Mouse (Mus musculus): ENCODE measurements around the gene Hnf4a. TPM values are rescaled to one million over a fixed set of nuclear protein-coding genes. Genes with fewer than 3 reads are reported as not detected.

Gene Hnf4a
- polyA plus RNA-seq, 1 experiment from 2014 or later, result 0.04 TPM

DNA sequence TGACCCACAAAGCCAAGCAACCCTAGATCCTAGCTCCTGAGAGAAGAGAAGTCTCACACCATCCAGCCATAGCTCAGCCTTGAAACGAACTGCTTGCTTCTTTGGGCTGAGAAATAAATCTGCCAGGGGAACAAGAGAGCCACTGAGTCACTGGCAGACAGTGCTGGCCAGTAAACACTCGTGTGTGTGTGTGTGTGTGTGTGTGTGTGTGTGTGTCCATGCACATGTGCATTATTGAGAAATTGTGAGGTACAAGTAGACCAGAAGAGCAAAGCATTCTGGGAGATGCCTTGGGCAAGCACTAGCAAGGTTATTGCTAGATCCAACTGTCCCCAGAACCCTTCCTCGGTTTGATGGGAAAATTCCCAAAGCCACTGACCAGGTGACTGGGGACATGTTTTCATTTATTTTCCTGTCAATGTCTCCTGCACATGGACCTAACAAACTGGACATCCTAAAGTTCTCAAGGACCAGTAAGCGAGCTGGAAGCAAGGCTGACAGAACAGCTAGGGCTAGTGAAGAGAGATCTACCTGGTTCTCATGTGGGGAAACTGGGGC, 47.9 kb downstream of the Hnf4a start:
- Histone ChIP-seq H3K4me1 (peaks cover 5% of the 10 kb centered on the region), H3K4me2 (no peak overlapping the region), H3K4me3 (replicated peaks) (no peak overlapping the region), H3K9me3 (replicated peaks) (no peaks in the 10 kb centered on the region), H3K27me3 (replicated peaks) (no peaks in the 10 kb centered on the region), H3K27ac (replicated peaks) (no peak overlapping the region), H3K36me3 (no peaks in the 10 kb centered on the region), H3K9ac (replicated peaks) (no peak overlapping the region)
- 70% methylated on average over 4 of the region's 4 CpGs for WGBS
- no peak for ATAC-seq (ENCODE audit: low FRiP score)

DNA sequence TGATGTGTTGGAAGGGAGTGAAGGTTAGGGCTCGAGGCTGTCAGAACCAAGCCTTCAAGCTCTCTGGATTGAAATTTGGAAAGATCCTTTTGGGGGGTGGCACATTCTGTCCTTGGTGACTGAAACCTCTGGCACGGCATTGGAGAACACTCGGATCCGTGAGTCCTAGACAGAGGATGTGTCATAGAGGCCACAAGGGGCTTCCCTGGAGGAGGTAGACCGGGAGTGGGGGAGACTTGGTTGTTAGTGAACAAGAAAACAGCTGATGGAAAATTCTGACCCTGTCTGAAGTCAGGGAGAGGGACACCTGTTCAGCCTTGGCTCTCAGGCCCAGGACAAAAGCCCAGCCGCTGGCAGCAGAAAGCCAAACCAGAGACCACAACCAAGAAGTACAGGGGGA, 48.4 kb downstream of the Hnf4a start:
- no peaks in the 10 kb centered on the region for H3K9me3 ChIP-seq (replicated peaks)
- 80% methylated on average over 6 of the region's 6 CpGs for whole genome bisulfite sequencing
- no peak for ATAC-seq (ENCODE audit: low FRiP score)
- H3K4me2 ChIP-seq, result no peak overlapping the region
- H3K27me3 ChIP-seq (replicated peaks), result no peaks in the 10 kb centered on the region
- H3K27ac ChIP-seq (replicated peaks), result no peak overlapping the region
- peaks cover 1% of the 10 kb centered on the region for H3K4me1 ChIP-seq
- no peak overlapping the region for H3K9ac ChIP-seq (replicated peaks)
- no peaks in the 10 kb centered on the region for H3K36me3 ChIP-seq
- no peak overlapping the region for H3K4me3 ChIP-seq (replicated peaks)

DNA sequence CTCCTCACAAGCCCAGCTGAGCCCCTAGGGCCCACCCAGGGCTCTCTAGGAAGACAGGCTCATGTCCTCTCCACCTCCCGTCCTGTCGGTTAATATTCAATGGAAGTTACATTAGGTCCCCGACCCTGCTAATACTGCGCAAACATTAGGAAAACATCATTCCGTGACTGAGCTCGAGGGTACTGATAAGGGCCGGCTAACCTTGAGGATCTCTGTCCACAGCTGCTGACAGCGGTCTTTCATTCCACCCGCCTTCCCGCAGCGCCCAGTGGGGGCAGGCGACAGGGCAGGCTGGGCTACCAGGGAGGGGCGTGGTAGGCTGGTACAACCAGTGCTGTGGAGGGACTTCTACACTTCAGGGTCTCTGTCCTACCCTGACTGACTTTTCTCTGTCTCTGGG, 48.8 kb downstream of the Hnf4a start:
- H3K36me3 ChIP-seq, result no peaks in the 10 kb centered on the region
- no peaks in the 10 kb centered on the region for H3K27me3 ChIP-seq (replicated peaks)
- peaks cover under 1% of the 10 kb centered on the region for H3K4me1 ChIP-seq
- 82% methylated on average over 13 of the region's 13 CpGs for WGBS
- no peak for ATAC-seq (ENCODE audit: low FRiP score)
- no peaks in the 10 kb centered on the region for H3K9me3 ChIP-seq (replicated peaks)
- no peak overlapping the region for H3K4me2 ChIP-seq
- H3K27ac ChIP-seq (replicated peaks), result no peak overlapping the region
- H3K4me3 ChIP-seq (replicated peaks), result no peak overlapping the region
- H3K9ac ChIP-seq (replicated peaks), result no peak overlapping the region

DNA sequence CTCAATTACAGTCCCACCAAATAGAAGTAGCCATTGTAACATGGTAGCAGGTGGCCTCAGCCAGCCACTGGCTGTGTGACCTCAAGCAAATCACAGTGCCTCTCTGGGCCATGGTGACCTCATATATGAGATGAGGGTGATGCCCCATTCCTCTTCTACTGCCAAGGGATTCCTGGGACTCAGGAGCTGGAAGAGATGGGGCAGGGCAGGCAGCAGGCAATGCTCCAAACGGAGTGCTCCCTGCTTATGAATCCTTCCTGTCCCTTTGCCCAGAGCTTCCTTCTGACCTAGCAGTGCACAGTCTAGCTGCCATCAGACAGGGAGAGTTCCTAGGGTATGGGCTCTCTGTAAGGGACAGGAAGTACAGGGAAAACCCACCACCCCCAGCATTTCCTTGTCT, 51.9 kb downstream of the Hnf4a start:
- WGBS, result 80% methylated on average over 1 of the region's 1 CpGs
- no peak overlapping the region for H3K9ac ChIP-seq (replicated peaks)
- no peaks in the 10 kb centered on the region for H3K9me3 ChIP-seq (replicated peaks)
- ATAC-seq (ENCODE audit: low FRiP score), result no peak
- no peak overlapping the region for H3K4me3 ChIP-seq (replicated peaks)
- H3K4me1 ChIP-seq, result peaks cover 16% of the 10 kb centered on the region
- H3K4me2 ChIP-seq, result no peak overlapping the region
- H3K27ac ChIP-seq (replicated peaks), result no peak overlapping the region
- H3K36me3 ChIP-seq, result no peaks in the 10 kb centered on the region
- H3K27me3 ChIP-seq (replicated peaks), result no peaks in the 10 kb centered on the region

DNA sequence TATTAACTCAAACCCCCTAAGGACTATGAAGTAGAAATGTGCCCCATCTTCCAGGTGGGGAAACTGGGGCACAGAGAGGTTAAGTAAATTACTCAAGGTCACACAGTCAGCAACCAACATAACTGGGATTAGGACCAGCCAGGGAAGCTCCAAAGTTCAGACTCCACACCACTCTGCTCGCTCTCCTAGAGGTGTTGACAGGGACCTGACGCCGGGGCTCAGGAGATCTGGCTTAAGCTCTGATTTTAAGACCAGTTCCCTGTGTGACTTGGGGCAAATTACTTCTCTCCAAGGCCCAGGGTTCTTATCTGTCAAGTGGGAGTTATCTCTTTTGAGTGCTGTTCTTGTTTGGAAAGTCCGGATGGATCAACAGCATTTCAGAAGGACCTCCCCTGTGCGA, 52.6 kb downstream of the Hnf4a start:
- H3K4me3 ChIP-seq (replicated peaks), result no peak overlapping the region
- no peak overlapping the region for H3K4me2 ChIP-seq
- no peak for ATAC-seq (ENCODE audit: low FRiP score)
- H3K9ac ChIP-seq (replicated peaks), result no peak overlapping the region
- 89% methylated on average over 5 of the region's 5 CpGs for WGBS
- no peak overlapping the region for H3K27ac ChIP-seq (replicated peaks)
- H3K36me3 ChIP-seq, result no peaks in the 10 kb centered on the region
- H3K9me3 ChIP-seq (replicated peaks), result no peaks in the 10 kb centered on the region
- peaks cover 16% of the 10 kb centered on the region for H3K4me1 ChIP-seq
- H3K27me3 ChIP-seq (replicated peaks), result no peaks in the 10 kb centered on the region

DNA sequence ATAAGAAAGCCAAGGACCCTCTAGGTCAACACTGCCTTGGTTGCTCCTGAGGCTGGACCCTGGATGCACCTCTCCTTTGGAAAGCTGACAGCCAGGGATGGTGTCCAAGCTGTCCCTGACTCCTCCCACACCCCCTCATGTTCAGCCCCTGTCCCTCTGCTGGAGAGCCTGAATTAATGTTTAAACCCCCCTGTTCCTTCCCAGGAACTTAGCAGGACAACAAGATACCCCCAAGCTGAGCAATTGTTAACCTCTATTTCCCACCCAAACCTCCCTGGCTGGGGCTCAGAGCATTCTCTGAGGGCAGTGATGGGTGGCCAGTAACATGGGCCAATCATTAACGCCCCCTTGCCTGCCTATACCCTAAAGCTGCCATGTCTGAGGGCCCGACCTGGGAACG, 53.6 kb downstream of the Hnf4a start:
- Histone ChIP-seq H3K9me3 (replicated peaks) (no peaks in the 10 kb centered on the region), H3K9ac (replicated peaks) (no peak overlapping the region), H3K27me3 (replicated peaks) (no peaks in the 10 kb centered on the region), H3K36me3 (no peaks in the 10 kb centered on the region), H3K4me2 (no peak overlapping the region), H3K4me3 (replicated peaks) (no peak overlapping the region), H3K4me1 (peaks cover 16% of the 10 kb centered on the region), H3K27ac (replicated peaks) (no peak overlapping the region)
- no peak for ATAC-seq (ENCODE audit: low FRiP score)
- WGBS, result 79% methylated on average over 3 of the region's 3 CpGs

DNA sequence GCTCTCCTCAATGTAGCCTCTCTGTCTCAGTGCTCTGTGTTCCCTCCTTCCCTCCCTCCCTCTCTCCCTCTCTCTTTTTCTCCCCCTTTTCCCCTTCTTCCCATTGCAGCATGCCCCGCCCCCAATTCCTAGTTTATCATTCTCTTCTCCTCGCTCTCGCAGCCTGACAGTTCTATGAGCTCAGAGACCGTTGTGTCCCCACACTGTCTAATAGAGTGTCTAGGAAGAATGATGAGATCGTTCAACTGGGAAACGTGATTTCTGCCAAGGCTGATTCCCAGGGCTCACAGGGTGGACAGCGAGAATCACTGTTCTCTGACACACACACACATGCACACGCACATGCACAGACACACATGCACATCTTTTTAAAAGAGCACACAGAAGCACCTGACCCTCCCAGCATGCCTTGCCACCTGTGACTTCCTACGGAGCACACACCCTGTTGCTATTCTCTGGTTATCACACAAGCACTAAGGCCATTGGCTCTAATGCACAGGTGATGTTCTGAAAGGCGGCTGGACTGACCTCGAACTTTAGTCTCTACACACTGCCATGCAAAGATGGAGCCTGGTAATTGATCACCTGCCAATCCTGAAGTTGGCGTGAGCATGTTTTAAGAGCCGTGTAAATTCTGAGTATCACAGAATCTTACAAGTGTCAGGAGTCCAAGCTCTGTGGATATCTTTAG, 54.8 kb downstream of the Hnf4a start:
- ATAC-seq (ENCODE audit: low FRiP score), result peak; percentile 81

DNA sequence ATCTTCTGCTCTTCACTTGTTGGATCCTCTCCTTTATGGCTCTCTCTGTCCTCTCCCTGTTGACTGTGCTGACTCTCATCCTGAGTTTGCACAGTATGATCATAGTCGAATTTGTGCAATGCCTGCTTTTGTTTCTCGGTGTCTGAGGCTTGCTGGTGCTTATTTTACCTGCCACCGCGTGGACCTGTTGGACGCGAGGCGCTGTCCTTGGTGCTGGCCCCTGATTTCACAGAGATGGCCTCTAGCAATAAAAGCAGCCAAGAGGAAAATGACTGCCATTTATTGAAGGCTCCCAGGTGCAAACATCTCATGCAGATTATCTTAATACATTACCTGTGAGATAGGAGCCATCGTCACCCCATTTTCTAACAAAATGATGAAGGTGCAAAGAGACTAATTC, 58.0 kb downstream of the Hnf4a start:
- Histone ChIP-seq H3K9me3 (replicated peaks) (no peaks in the 10 kb centered on the region), H3K4me3 (replicated peaks) (no peak overlapping the region), H3K9ac (replicated peaks) (no peak overlapping the region), H3K27me3 (replicated peaks) (no peaks in the 10 kb centered on the region), H3K27ac (replicated peaks) (no peak overlapping the region), H3K4me2 (no peak overlapping the region), H3K36me3 (no peaks in the 10 kb centered on the region), H3K4me1 (peaks cover 16% of the 10 kb centered on the region)
- WGBS, result 29% methylated on average over 8 of the region's 8 CpGs
- no peak for ATAC-seq (ENCODE audit: low FRiP score)

More for the DNA sequence above, 54.8 kb downstream of the Hnf4a start:
- Histone ChIP-seq H3K27me3 (replicated peaks) (no peaks in the 10 kb centered on the region), H3K36me3 (no peaks in the 10 kb centered on the region), H3K9ac (replicated peaks) (no peak overlapping the region), H3K27ac (replicated peaks) (peak overlapping the region; percentile 62), H3K9me3 (replicated peaks) (no peaks in the 10 kb centered on the region), H3K4me2 (peak overlapping the region; percentile 15; the same call in 1 of the 2 replicates), H3K4me3 (replicated peaks) (no peak overlapping the region), H3K4me1 (peaks cover 16% of the 10 kb centered on the region)
- 47% methylated on average over 13 of the region's 13 CpGs for WGBS

DNA sequence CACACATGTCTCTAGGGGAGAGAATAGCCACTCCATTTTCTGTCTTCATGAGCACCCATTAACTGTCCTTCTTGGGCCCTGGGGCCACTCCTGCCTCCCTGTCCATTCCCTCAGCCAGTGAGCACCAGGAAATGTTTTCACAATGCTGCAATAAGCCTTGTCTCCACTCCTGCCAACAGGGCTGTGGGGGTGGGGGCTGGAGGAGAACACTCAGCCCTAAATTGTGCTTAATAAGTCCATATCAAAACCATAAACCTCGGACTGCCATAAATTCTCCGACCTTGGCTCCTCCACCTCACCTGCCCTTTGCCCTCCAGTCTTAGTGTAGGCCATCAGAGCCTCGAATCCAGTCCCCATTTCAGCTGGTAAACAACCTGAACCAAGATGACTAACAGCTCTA, 67.7 kb downstream of the Hnf4a start:
- no peaks in the 10 kb centered on the region for H3K36me3 ChIP-seq
- H3K4me3 ChIP-seq (replicated peaks), result no peak overlapping the region
- H3K4me2 ChIP-seq, result no peak overlapping the region
- no peaks in the 10 kb centered on the region for H3K4me1 ChIP-seq
- ATAC-seq (ENCODE audit: low FRiP score), result no peak
- no peak overlapping the region for H3K9ac ChIP-seq (replicated peaks)
- H3K27ac ChIP-seq (replicated peaks), result no peak overlapping the region
- H3K27me3 ChIP-seq (replicated peaks), result no peaks in the 10 kb centered on the region
- no peaks in the 10 kb centered on the region for H3K9me3 ChIP-seq (replicated peaks)
- 85% methylated on average over 3 of the region's 3 CpGs for WGBS

DNA sequence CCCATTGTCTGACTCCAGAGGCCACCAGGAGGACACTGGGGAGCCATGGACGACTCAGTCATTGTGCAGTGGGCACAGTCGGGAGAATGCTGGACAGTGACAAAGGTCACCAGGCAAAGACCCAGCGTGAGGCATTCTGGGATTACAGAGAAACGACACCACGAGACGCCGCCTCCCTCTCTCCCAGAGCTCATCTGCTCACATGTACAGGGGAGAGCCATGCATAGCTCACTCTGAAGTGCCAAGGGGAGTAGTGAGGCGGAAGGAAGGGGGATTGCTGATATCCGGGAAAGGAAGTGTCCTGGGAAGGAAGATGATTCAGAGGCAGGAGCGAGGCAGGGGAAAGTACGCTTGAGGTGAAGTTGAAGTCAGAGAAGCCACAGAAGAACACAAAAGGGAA, 68.6 kb downstream of the Hnf4a start:
- WGBS, result 51% methylated on average over 11 of the region's 11 CpGs
- H3K9ac ChIP-seq (replicated peaks), result no peak overlapping the region
- ATAC-seq (ENCODE audit: low FRiP score), result no peak
- no peak overlapping the region for H3K27ac ChIP-seq (replicated peaks)
- no peaks in the 10 kb centered on the region for H3K27me3 ChIP-seq (replicated peaks)
- no peaks in the 10 kb centered on the region for H3K4me1 ChIP-seq
- no peaks in the 10 kb centered on the region for H3K36me3 ChIP-seq
- no peak overlapping the region for H3K4me3 ChIP-seq (replicated peaks)
- H3K9me3 ChIP-seq (replicated peaks), result no peaks in the 10 kb centered on the region
- H3K4me2 ChIP-seq, result no peak overlapping the region

DNA sequence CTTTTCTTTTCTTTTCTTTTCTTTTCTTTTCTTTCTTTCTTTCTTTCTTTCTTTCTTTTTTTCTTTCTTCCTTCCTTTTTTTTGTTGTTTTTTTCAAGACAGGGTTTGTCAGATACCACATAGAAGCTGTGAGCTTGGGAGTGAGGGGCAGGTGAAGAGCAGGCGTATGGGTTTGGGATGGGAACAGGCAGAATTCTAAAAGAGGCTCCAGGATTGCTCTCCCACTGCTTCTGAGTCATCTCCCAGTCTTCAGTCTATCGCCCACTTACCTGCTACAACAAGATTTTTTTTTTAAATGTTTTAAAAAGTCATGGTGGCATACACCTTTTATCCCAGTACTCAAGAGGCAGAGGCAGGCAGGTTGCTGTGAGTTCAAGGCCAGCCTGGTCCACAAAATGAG, 71.4 kb downstream of the Hnf4a start:
- ATAC-seq (ENCODE audit: low FRiP score), result no peak

DNA sequence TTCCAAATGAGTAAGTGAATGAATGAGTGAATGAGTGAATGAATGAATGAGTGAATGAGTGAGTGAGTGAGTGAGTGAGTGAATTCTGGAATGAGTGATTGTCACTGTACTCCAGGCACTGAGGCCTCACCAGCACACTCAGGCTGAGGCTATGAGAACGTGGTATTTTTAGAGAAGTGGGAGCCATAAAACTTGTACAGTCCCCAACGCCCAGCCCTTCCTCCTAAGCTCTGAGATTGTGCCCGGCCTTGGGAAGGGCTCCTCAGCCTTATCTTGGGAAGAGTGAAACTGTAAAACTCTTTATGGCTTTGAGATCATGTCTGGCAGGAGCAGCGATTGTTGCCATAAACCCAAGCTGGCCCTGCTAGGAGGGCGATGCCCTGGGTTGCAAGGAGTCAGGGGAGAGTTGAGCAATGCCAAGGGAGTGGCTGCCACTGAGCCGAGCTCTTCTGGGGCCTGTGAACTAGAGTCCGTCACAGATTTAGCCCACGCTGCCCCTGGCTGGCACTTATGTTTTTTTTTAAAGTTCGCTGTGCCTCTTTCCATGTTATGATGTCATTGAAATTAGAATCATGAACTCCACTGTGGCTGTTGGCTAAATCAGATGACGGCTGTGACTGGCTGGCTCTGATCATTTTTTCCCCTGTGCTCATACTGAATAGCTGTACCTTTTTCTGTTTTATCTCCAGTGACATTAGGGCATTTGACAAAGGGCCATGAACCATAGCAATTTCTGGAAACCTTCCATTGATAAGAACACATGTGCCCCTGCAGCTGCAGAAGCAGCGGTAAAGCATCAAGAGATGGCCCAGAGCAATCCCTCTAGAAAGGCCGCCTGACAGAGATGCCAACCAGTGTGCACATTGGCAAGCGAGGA, 73.7 kb downstream of the Hnf4a start:
- Histone ChIP-seq H3K4me1 (no peaks in the 10 kb centered on the region), H3K9me3 (replicated peaks) (no peaks in the 10 kb centered on the region), H3K36me3 (no peaks in the 10 kb centered on the region), H3K27ac (replicated peaks) (no peak overlapping the region), H3K4me2 (no peak overlapping the region), H3K27me3 (replicated peaks) (no peaks in the 10 kb centered on the region), H3K4me3 (replicated peaks) (no peak overlapping the region), H3K9ac (replicated peaks) (no peak overlapping the region)
- 72% methylated on average over 13 of the region's 13 CpGs for WGBS
- no peak for ATAC-seq (ENCODE audit: low FRiP score)

More for the DNA sequence above, 71.4 kb downstream of the Hnf4a start:
- H3K9ac ChIP-seq (replicated peaks), result no peak overlapping the region
- WGBS, result 82% methylated on average over 2 of the region's 2 CpGs
- no peak overlapping the region for H3K4me2 ChIP-seq
- no peaks in the 10 kb centered on the region for H3K36me3 ChIP-seq
- no peaks in the 10 kb centered on the region for H3K4me1 ChIP-seq
- no peaks in the 10 kb centered on the region for H3K9me3 ChIP-seq (replicated peaks)
- no peak overlapping the region for H3K4me3 ChIP-seq (replicated peaks)
- H3K27ac ChIP-seq (replicated peaks), result no peak overlapping the region
- no peaks in the 10 kb centered on the region for H3K27me3 ChIP-seq (replicated peaks)
